Mouse (Mus musculus): ENCODE data around the gene Haus7.

DNA sequence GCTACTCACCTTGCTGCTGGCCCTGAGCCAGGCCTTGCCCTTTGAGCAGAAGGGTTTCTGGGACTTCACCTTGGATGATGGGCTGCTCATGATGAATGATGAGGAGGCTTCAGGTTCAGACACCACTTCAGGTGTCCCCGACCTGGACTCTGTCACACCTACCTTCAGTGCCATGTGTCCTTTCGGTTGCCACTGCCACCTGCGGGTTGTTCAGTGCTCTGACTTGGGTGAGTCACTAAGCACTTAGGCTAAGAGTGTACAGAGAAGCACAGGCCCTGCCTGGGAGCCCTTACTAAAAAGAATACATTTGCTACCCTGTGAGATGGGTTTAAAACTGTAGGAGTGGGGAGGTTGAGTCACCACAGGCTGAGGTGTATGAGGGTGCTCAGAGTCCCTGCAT, 32.0 kb upstream of the Haus7 start:
- no peak for TF ChIP-seq CTCF (IDR thresholded peaks at IDR 0.05; ENCODE audit: insufficient read depth, low read depth, low read length)
- TF ChIP-seq POLR2A (IDR thresholded peaks at IDR 0.05; ENCODE audit: insufficient read depth, low read depth, low read length) = no peak
